Mouse (Mus musculus): ENCODE data around the gene Sytl3. TPM values are rescaled to one million over a fixed set of nuclear protein-coding genes. Genes with fewer than 3 reads are reported as not detected.
A peak's percentile ranks its signal among the peaks of the same experiment; 100 is the strongest.

Sytl3 gene
- polyA plus RNA-seq, 1 experiment from 2014 or later: 0.28 TPM

GRCm38 (mm10) chr17:6763513-6764226 is 104.8 kb downstream of the Sytl3 start:
- H3K4me3 ChIP-seq (ENCODE audit: low read depth, low read length): no peak overlapping the region
- H3K4me1 ChIP-seq (ENCODE audit: control insufficient read depth, low read depth, low read length): peaks cover 42% of the 10 kb centered on the region
- no peaks in the 10 kb centered on the region for H3K9me3 ChIP-seq (replicated peaks; ENCODE audit: control insufficient read depth, low read length)
- no peak overlapping the region for H3K9ac ChIP-seq (ENCODE audit: low read depth, low read length)
- no peak overlapping the region for H3K4me2 ChIP-seq (ENCODE audit: low read depth, low read length)
- H3K27me3 ChIP-seq (ENCODE audit: control insufficient read depth, insufficient read depth, low read depth, low read length): no peaks in the 10 kb centered on the region
- 42% methylated on average over 7 of the region's 7 CpGs for WGBS (ENCODE audit: insufficient replicate concordance)
- H3K36me3 ChIP-seq (ENCODE audit: control insufficient read depth, insufficient read depth): 0 out of 2 replicates have a peak, but pooled peaks cover 2% of the 10 kb centered on the region
- H3K27ac ChIP-seq (ENCODE audit: low read length): no peak overlapping the region
- ATAC-seq (ENCODE audit: low read depth): peak; percentile 42

GRCm38 (mm10) chr17:6764227-6764593 is 105.3 kb downstream of the Sytl3 start:
- H3K9ac ChIP-seq (ENCODE audit: low read depth, low read length): no peak overlapping the region
- no peak for ATAC-seq (ENCODE audit: low read depth)
- peaks cover 43% of the 10 kb centered on the region for H3K4me1 ChIP-seq (ENCODE audit: control insufficient read depth, low read depth, low read length)
- no peak overlapping the region for H3K4me3 ChIP-seq (ENCODE audit: low read depth, low read length)
- H3K27ac ChIP-seq (ENCODE audit: low read length): no peak overlapping the region
- no peak overlapping the region for H3K4me2 ChIP-seq (ENCODE audit: low read depth, low read length)
- 60% methylated on average over 7 of the region's 7 CpGs for WGBS (ENCODE audit: insufficient replicate concordance)
- no peaks in the 10 kb centered on the region for H3K36me3 ChIP-seq (ENCODE audit: control insufficient read depth, insufficient read depth)
- H3K27me3 ChIP-seq (ENCODE audit: control insufficient read depth, insufficient read depth, low read depth, low read length): no peaks in the 10 kb centered on the region
- no peaks in the 10 kb centered on the region for H3K9me3 ChIP-seq (replicated peaks; ENCODE audit: control insufficient read depth, low read length)

GRCm38 (mm10) chr17:6764730-6765129 is 105.8 kb downstream of the Sytl3 start:
- Histone ChIP-seq H3K36me3 (ENCODE audit: control insufficient read depth, insufficient read depth) (no peaks in the 10 kb centered on the region), H3K4me2 (ENCODE audit: low read depth, low read length) (no peak overlapping the region), H3K27ac (ENCODE audit: low read length) (no peak overlapping the region), H3K9me3 (replicated peaks; ENCODE audit: control insufficient read depth, low read length) (no peaks in the 10 kb centered on the region), H3K27me3 (ENCODE audit: control insufficient read depth, insufficient read depth, low read depth, low read length) (no peaks in the 10 kb centered on the region), H3K9ac (ENCODE audit: low read depth, low read length) (no peak overlapping the region), H3K4me3 (ENCODE audit: low read depth, low read length) (no peak overlapping the region), H3K4me1 (ENCODE audit: control insufficient read depth, low read depth, low read length) (peaks cover 46% of the 10 kb centered on the region)
- WGBS (ENCODE audit: insufficient replicate concordance): 90% methylated on average over 4 of the region's 4 CpGs
- ATAC-seq (ENCODE audit: low read depth): no peak

GRCm38 (mm10) chr17:6765886-6766285 is 107.0 kb downstream of the Sytl3 start:
- no peaks in the 10 kb centered on the region for H3K27me3 ChIP-seq (ENCODE audit: control insufficient read depth, insufficient read depth, low read depth, low read length)
- no peaks in the 10 kb centered on the region for H3K36me3 ChIP-seq (ENCODE audit: control insufficient read depth, insufficient read depth)
- no peak overlapping the region for H3K9ac ChIP-seq (ENCODE audit: low read depth, low read length)
- H3K4me2 ChIP-seq (ENCODE audit: low read depth, low read length): no peak overlapping the region
- H3K4me3 ChIP-seq (ENCODE audit: low read depth, low read length): no peak overlapping the region
- WGBS (ENCODE audit: insufficient replicate concordance): 69% methylated on average over 2 of the region's 2 CpGs
- peaks cover 46% of the 10 kb centered on the region for H3K4me1 ChIP-seq (ENCODE audit: control insufficient read depth, low read depth, low read length)
- H3K9me3 ChIP-seq (replicated peaks; ENCODE audit: control insufficient read depth, low read length): no peaks in the 10 kb centered on the region
- ATAC-seq (ENCODE audit: low read depth): no peak
- no peak overlapping the region for H3K27ac ChIP-seq (ENCODE audit: low read length)

GRCm38 (mm10) chr17:6766823-6767222 is 107.9 kb downstream of the Sytl3 start:
- no peaks in the 10 kb centered on the region for H3K36me3 ChIP-seq (ENCODE audit: control insufficient read depth, insufficient read depth)
- peaks cover 46% of the 10 kb centered on the region for H3K4me1 ChIP-seq (ENCODE audit: control insufficient read depth, low read depth, low read length)
- no peaks in the 10 kb centered on the region for H3K9me3 ChIP-seq (replicated peaks; ENCODE audit: control insufficient read depth, low read length)
- no peak overlapping the region for H3K4me3 ChIP-seq (ENCODE audit: low read depth, low read length)
- no peaks in the 10 kb centered on the region for H3K27me3 ChIP-seq (ENCODE audit: control insufficient read depth, insufficient read depth, low read depth, low read length)
- H3K27ac ChIP-seq (ENCODE audit: low read length): no peak overlapping the region
- ATAC-seq (ENCODE audit: low read depth): peak; percentile 36; the same call in 1 of the 2 replicates
- no peak overlapping the region for H3K9ac ChIP-seq (ENCODE audit: low read depth, low read length)
- WGBS (ENCODE audit: insufficient replicate concordance): 83% methylated on average over 4 of the region's 4 CpGs
- no peak overlapping the region for H3K4me2 ChIP-seq (ENCODE audit: low read depth, low read length)

DNA sequence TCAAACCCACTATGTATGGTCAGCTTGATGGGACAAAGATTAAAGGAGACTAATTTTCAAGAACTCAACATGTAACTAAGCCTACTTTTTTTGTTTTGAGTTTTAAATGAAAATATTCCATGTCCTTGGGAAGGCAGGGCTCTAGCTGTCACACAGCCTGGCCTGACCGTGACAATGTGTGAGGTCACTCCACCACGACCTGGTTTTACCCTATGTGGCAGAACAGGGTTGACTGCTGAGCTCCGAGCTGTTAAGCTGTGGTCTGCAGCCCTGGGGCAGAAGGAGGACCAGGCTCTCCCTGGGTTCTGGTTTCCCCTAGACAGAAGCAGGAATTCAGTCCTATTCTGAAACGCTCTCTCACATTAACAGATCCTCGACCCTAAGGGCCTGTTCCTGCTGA is 108.9 kb downstream of the Sytl3 start:
- Histone ChIP-seq H3K36me3 (ENCODE audit: control insufficient read depth, insufficient read depth) (no peaks in the 10 kb centered on the region), H3K9ac (ENCODE audit: low read depth, low read length) (no peak overlapping the region; the same call in 1 of the 2 replicates), H3K9me3 (replicated peaks; ENCODE audit: control insufficient read depth, low read length) (no peaks in the 10 kb centered on the region), H3K4me2 (ENCODE audit: low read depth, low read length) (no peak overlapping the region), H3K4me1 (ENCODE audit: control insufficient read depth, low read depth, low read length) (peaks cover 39% of the 10 kb centered on the region), H3K4me3 (ENCODE audit: low read depth, low read length) (no peak overlapping the region), H3K27me3 (ENCODE audit: control insufficient read depth, insufficient read depth, low read depth, low read length) (no peaks in the 10 kb centered on the region), H3K27ac (ENCODE audit: low read length) (peak overlapping the region; percentile 52; the same call in 1 of the 2 replicates)
- no peak for ATAC-seq (ENCODE audit: low read depth)
- 60% methylated on average over 5 of the region's 5 CpGs for WGBS (ENCODE audit: insufficient replicate concordance)

GRCm38 (mm10) chr17:6768301-6768788 is 109.5 kb downstream of the Sytl3 start:
- no peaks in the 10 kb centered on the region for H3K36me3 ChIP-seq (ENCODE audit: control insufficient read depth, insufficient read depth)
- no peak overlapping the region for H3K9ac ChIP-seq (ENCODE audit: low read depth, low read length)
- 55% methylated on average over 5 of the region's 5 CpGs for WGBS (ENCODE audit: insufficient replicate concordance)
- peak overlapping the region; percentile 62 for H3K27ac ChIP-seq (ENCODE audit: low read length)
- H3K4me3 ChIP-seq (ENCODE audit: low read depth, low read length): no peak overlapping the region
- H3K27me3 ChIP-seq (ENCODE audit: control insufficient read depth, insufficient read depth, low read depth, low read length): no peaks in the 10 kb centered on the region
- ATAC-seq (ENCODE audit: low read depth): peak; percentile 62
- H3K4me2 ChIP-seq (ENCODE audit: low read depth, low read length): no peak overlapping the region
- peaks cover 39% of the 10 kb centered on the region for H3K4me1 ChIP-seq (ENCODE audit: control insufficient read depth, low read depth, low read length)
- no peaks in the 10 kb centered on the region for H3K9me3 ChIP-seq (replicated peaks; ENCODE audit: control insufficient read depth, low read length)

- Histone ChIP-seq H3K27ac (ENCODE audit: low read length) (no peak overlapping the region), H3K4me3 (ENCODE audit: low read depth, low read length) (no peak overlapping the region), H3K4me1 (ENCODE audit: control insufficient read depth, low read depth, low read length) (peaks cover 30% of the 10 kb centered on the region), H3K9me3 (replicated peaks; ENCODE audit: control insufficient read depth, low read length) (no peaks in the 10 kb centered on the region), H3K27me3 (ENCODE audit: control insufficient read depth, insufficient read depth, low read depth, low read length) (no peaks in the 10 kb centered on the region), H3K36me3 (ENCODE audit: control insufficient read depth, insufficient read depth) (no peaks in the 10 kb centered on the region), H3K9ac (ENCODE audit: low read depth, low read length) (no peak overlapping the region), H3K4me2 (ENCODE audit: low read depth, low read length) (no peak overlapping the region)
- 37% methylated on average over 4 of the region's 4 CpGs for WGBS (ENCODE audit: insufficient replicate concordance)
- no peak for ATAC-seq (ENCODE audit: low read depth)
These were observed 110.7 kb downstream of the Sytl3 start for GRCm38 (mm10) chr17:6769602-6770001.

DNA sequence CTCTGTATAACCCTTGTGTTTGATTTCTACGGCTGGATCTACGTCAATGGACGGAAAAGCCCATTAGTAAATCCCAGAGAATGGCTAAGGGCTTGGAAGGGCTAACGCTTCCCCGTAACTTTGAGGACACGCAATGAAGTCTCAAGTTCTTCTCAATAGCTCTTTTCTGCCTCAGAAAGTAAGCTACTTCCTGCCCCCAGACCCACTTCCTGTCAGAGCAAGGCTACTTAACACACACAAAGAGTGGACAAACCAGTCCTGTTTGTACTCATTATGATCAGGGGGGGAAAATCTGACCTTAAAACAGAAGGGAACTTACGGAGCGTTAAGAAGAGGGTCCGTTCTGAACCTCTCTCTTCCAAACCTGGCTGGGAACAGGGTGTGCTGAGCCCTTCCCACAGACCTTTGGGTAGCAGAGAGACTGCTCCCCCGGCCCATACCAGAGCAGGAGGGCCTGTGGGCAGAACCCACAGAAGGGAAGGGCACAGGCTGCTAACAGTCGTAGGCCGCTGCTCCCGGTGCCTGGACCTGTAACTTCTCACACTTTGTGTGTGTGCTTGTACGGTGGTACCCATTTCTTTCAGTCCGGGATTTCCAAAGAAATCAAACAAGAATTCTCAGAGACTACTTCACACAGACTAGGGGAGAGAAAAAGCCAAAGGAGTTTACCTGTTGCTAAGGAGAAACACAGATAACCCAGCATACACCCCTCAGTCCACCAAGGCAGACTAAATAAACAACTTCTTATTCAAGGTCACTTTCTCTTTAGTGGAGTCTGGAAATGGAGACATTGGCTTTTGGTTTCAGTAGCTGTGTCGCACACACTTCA is 113.0 kb downstream of the Sytl3 start:
- no peak overlapping the region for H3K4me3 ChIP-seq (ENCODE audit: low read depth, low read length)
- H3K36me3 ChIP-seq (ENCODE audit: control insufficient read depth, insufficient read depth): no peaks in the 10 kb centered on the region
- no peak for ATAC-seq (ENCODE audit: low read depth)
- H3K9me3 ChIP-seq (replicated peaks; ENCODE audit: control insufficient read depth, low read length): no peaks in the 10 kb centered on the region
- no peak overlapping the region for H3K9ac ChIP-seq (ENCODE audit: low read depth, low read length)
- H3K4me1 ChIP-seq (ENCODE audit: control insufficient read depth, low read depth, low read length): peaks cover 16% of the 10 kb centered on the region
- WGBS (ENCODE audit: insufficient replicate concordance): 76% methylated on average over 16 of the region's 16 CpGs
- H3K27ac ChIP-seq (ENCODE audit: low read length): no peak overlapping the region
- no peaks in the 10 kb centered on the region for H3K27me3 ChIP-seq (ENCODE audit: control insufficient read depth, insufficient read depth, low read depth, low read length)
- H3K4me2 ChIP-seq (ENCODE audit: low read depth, low read length): no peak overlapping the region
